Mouse (Mus musculus): ENCODE measurements around the gene Ccdc194. TPM values are rescaled to one million over a fixed set of nuclear protein-coding genes. Genes with fewer than 3 reads are reported as not detected.
A peak's percentile ranks its signal among the peaks of the same experiment; 100 is the strongest.

Gene Ccdc194
- 0.30 and 0.48 TPM in 2 replicates for polyA plus RNA-seq (2015; fragmentation: Nextera tagmentation; extraction: Ambion mirVana)

DNA sequence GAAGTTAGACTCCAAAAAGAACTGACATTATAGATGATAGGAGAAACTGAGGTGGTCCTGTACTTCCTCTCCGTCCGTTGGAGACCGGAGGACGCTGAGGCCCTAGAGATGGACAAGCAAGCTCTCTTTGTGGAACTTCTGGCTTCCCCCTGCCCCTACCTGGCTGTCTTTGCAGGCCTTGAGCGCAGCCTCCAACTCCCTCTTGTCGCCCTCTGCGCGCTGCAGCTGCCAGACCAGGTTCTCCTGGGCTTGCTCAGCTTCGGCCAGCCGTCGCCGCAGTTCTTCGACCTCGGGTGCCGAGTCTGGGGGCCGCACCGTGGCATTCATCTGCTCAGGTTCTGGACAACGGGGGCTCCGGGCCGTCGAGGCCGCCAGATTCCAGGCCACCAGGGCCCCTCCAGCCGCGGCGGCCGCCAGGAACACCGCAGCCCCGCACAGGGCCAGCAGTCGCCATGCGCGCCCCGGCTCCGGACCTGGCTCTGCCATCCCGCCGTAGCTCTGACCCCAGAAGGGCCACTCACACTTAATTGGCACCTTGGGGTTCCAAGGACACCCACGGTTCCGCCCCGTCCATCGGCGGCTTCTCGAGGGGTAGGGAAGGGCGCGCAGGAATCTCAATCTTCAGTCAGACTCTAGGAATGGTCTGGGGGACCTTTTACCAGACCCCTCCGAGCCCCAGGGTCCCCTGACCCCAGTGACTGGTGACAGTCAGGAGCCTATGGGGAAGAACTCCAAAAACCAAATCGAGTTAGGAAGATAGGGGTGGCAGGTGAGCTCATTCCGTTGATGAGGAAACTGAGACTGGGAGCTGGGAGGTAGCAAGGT, at the start of gene Ccdc194:
Ccdc194 (minus strand) TSS at position 486 of the 825 bp plus-strand sequence.
- H3K36me3 ChIP-seq, result no peaks in the 10 kb centered on the region
- peak within 1 kb of the TSS; percentile 25 for H3K4me3 ChIP-seq
- no peaks in the 10 kb centered on the region for H3K9me3 ChIP-seq (replicated peaks)
- 20% methylated on average over 46 of the region's 46 CpGs for WGBS
- ATAC-seq (replicated peaks; ENCODE audit: insufficient number of reproducible peaks, insufficient read depth, low FRiP score, low read depth), result no peak
- H3K4me1 ChIP-seq (replicated peaks), result peaks cover 39% of the 10 kb centered on the region
- H3K27ac ChIP-seq, result peak within 1 kb of the TSS; percentile 78
- H3K4me2 ChIP-seq, result peak within 1 kb of the TSS; percentile 56
- H3K9ac ChIP-seq, result peak within 1 kb of the TSS; percentile 29
- peaks cover 12% of the 10 kb centered on the region for H3K27me3 ChIP-seq

DNA sequence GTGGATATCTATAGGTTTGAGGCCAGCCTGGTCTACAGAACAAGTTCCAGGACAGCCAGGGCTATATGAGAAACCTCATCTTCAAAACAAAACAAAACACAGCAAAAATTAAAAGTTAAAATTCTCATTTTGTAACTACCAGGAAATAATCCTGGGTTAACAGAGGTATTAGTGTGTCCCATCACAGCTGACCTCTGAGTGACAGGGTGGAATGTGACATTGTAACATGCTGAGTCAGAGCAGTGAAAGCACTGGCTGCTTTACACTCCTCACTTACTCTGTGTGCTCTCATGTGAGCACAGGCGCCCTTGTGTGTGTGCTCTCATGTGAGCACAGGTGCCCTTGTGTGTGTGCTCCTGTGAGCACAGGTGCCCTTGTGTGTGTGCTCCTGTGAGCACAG, 49.5 kb upstream of the Ccdc194 start:
- H3K27me3 ChIP-seq, result 0 out of 2 replicates have a peak, but pooled peaks cover 2% of the 10 kb centered on the region
- H3K9ac ChIP-seq, result no peak overlapping the region
- 38% methylated on average over 1 of the region's 1 CpGs for WGBS
- H3K4me2 ChIP-seq, result no peak overlapping the region
- no peak overlapping the region for H3K4me3 ChIP-seq
- no peak overlapping the region for H3K27ac ChIP-seq
- H3K4me1 ChIP-seq (replicated peaks), result peaks cover 26% of the 10 kb centered on the region
- no peaks in the 10 kb centered on the region for H3K9me3 ChIP-seq (replicated peaks)
- no peak for ATAC-seq (replicated peaks; ENCODE audit: insufficient number of reproducible peaks, insufficient read depth, low FRiP score, low read depth)
- H3K36me3 ChIP-seq, result no peaks in the 10 kb centered on the region

DNA sequence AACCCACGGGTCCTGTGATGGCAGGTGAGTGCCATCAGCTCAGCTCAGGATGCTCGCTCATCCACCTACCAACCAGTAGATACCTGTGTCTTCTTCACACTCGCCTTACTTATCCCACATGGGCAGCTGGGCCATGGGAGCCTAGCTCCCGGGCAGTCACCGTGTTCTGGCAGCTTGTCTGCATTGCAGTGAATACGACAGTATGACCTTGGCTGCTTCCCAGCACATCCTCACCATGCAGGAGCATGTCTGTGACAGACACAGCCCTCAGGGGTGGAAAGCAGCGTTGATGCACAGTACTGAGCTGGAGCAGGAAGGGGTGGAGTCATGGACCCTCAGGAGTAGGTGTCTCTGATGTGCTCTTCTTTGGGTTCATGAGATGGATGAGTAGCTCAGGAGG, 48.9 kb upstream of the Ccdc194 start:
- 63% methylated on average over 7 of the region's 7 CpGs for WGBS
- Histone ChIP-seq H3K9me3 (replicated peaks) (no peaks in the 10 kb centered on the region), H3K27ac (no peak overlapping the region), H3K4me1 (replicated peaks) (peaks cover 32% of the 10 kb centered on the region), H3K4me3 (no peak overlapping the region), H3K4me2 (no peak overlapping the region), H3K9ac (no peak overlapping the region), H3K36me3 (no peaks in the 10 kb centered on the region), H3K27me3 (0 out of 2 replicates have a peak, but pooled peaks cover 2% of the 10 kb centered on the region)
- no peak for ATAC-seq (replicated peaks; ENCODE audit: insufficient number of reproducible peaks, insufficient read depth, low FRiP score, low read depth)

DNA sequence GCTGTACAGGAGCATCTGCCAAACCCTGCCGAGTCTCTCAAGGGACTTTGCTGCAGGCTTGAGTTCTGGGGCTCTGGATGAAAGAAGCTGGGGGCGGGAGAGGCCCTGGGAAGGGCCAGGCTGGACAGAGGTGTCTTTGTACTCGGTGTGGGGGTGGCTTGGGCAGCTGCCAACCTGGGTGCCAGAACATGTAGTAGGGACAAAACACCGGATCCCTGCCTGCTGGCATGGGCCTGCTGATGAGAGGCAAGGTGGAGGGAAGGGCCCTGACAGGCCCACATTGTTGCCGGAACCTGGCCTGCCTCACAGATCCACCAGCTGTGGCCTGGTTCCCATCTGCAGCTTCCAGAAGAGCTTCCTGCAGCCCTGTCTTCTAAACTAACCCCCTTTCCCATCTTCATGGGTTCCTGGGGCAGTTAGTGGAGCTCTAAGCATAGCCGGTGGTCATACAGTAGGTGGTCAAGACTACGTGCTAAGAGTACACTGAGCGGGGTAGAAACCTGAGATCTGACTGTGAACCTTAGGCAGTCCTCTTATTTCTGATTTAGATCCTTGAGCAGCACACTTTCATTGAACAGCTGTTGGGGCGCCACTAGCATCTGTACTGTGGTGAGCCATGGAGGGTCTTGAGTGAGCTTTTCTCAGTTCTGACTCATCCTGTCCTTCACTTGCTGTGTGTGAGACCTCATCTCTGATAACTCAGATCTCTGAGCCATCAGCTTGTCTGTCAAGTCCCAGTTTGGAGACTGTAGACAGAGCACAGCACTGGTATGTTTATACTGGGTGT, 47.5 kb upstream of the Ccdc194 start:
- Histone ChIP-seq H3K9ac (no peak overlapping the region), H3K4me2 (no peak overlapping the region)

DNA sequence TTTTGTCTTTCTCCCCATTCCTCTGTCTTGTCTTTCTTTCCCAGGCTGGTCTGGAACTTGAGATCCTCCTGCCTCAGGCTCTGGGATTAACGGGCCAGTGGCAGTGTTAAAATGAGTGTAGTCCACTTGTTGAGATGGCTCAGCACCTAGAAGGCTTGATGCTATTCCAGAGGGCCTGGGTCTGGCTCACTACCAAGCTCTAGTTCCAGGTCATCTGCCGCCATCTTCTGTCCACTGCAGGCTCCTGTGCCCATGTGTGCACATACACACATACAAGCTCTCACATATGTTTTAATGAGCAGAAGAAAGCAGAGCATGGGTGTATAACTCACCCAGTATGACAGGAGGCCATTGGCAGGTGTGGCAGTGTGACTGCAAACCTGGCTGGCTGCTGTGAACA, 46.6 kb upstream of the Ccdc194 start:
- Histone ChIP-seq H3K4me3 (no peak overlapping the region), H3K9me3 (replicated peaks) (no peaks in the 10 kb centered on the region), H3K4me1 (replicated peaks) (peaks cover 44% of the 10 kb centered on the region), H3K36me3 (no peaks in the 10 kb centered on the region), H3K4me2 (no peak overlapping the region; the same call in 1 of the 2 replicates), H3K27ac (no peak overlapping the region), H3K27me3 (0 out of 2 replicates have a peak, but pooled peaks cover 2% of the 10 kb centered on the region), H3K9ac (no peak overlapping the region)
- 84% methylated on average over 2 of the region's 2 CpGs for WGBS
- no peak for ATAC-seq (replicated peaks; ENCODE audit: insufficient number of reproducible peaks, insufficient read depth, low FRiP score, low read depth)

More for the DNA sequence above, 47.5 kb upstream of the Ccdc194 start:
- H3K36me3 ChIP-seq, result no peaks in the 10 kb centered on the region
- H3K27ac ChIP-seq, result peak overlapping the region; percentile 11; the same call in 1 of the 2 replicates
- 54% methylated on average over 9 of the region's 9 CpGs for WGBS
- ATAC-seq (replicated peaks; ENCODE audit: insufficient number of reproducible peaks, insufficient read depth, low FRiP score, low read depth), result no peak
- peaks cover 44% of the 10 kb centered on the region for H3K4me1 ChIP-seq (replicated peaks)
- no peaks in the 10 kb centered on the region for H3K9me3 ChIP-seq (replicated peaks)
- 0 out of 2 replicates have a peak, but pooled peaks cover 2% of the 10 kb centered on the region for H3K27me3 ChIP-seq
- no peak overlapping the region for H3K4me3 ChIP-seq

DNA sequence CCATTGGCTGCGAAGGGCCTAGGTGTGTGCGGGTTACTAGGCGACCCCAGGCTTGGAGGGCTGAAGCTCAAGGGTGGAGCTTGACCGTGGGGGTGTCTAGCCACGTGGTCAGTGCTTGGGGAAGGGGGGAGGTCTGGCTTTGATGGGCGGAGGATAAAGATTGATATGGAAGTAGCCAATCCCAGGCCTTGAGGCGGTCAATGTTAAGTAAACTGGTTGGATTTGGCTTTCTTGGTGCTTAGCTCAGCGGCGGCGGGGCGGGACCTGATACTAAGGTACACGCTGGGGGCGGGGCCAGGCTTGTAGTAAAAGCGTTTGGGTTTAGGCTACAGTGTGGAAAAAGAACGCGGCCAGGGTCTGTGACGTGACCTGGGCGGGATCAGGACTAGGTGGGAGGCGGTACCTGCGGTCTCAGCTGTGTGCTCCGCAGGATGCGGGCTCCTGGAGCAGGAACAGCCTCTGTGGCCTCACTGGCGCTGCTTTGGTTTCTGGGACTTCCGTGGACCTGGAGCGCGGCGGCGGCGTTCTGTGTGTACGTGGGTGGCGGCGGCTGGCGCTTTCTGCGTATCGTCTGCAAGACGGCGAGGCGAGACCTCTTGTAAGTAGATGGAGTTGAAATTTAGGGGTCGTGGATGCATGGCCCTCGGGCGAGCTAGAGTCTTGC, 44.9 kb upstream of the Ccdc194 start:
- 0 out of 2 replicates have a peak, but pooled peaks cover 2% of the 10 kb centered on the region for H3K27me3 ChIP-seq
- peak overlapping the region; percentile 78 for H3K27ac ChIP-seq
- ATAC-seq (replicated peaks; ENCODE audit: insufficient number of reproducible peaks, insufficient read depth, low FRiP score, low read depth), result peak; percentile 78
- peaks cover 44% of the 10 kb centered on the region for H3K4me1 ChIP-seq (replicated peaks)
- peak overlapping the region; percentile 66 for H3K9ac ChIP-seq
- H3K36me3 ChIP-seq, result no peaks in the 10 kb centered on the region
- H3K9me3 ChIP-seq (replicated peaks), result no peaks in the 10 kb centered on the region
- WGBS, result 1% methylated on average over 41 of the region's 41 CpGs
- H3K4me3 ChIP-seq, result peak overlapping the region; percentile 70
- H3K4me2 ChIP-seq, result peak overlapping the region; percentile 95

DNA sequence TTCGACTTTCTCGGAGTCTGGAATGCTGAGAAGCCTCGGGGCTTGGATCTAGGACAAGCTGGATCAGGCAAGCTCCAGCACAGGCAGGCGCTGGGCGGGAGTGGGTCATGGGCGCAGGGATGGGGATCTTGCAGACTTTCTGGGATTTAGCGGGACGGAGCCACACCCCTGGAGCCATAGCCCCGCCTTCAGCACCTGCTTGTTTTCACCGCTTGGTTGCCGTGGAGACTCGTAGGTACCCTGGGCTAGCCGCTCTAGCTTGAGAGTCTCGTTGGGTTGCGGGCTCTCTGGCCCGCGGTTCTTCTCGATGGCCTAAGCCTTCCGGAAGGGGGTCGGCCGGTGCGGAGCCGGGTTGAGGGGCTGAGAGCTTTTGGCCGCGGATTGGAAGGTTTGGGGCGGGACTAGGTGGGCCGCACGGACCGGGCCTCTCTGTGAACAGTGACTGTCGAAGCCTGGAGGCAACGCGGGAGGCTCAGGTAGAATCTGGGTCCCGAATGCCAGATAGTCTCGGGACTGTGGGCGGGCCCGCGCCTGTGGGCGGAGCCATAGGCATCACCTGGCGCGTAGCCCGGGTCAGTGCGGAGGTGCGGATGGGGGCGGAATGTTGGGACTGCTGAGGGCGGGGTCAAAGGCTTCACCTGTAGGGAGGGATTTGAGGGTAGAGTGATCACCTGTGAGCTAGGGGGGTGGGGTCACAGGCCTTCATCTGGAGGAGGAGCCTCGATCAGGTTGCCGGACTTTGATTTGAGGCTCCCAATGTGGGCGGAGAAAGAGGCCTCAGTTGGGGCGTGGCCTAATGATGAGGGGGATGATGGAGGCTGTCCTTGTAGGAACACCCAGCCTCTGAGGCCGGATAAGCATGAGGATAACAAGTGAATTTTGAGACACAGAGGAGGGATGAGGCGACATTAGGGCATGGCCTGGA, 44.1 kb upstream of the Ccdc194 start:
- H3K27me3 ChIP-seq, result 0 out of 2 replicates have a peak, but pooled peaks cover 2% of the 10 kb centered on the region
- H3K4me3 ChIP-seq, result peak overlapping the region; percentile 70

DNA sequence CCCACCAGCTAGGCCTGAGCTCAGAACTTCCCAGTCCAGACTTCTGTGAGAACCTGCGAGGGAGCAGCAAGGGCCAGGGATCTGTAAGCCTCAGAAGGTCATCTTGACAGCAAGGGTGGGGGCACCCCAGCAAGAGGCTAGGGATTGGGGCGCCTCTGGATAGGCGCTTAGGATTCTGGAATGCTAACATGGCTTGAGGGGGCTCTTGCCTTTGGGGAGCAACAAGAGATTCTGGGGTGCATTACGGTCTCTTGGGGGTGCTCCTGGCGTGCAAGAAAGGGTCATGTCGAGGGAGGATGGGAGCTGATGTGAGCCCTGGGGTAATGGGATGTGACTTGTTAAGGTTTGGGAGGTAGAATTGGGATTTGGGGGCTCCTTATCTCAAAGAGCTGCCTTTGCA, 43.4 kb upstream of the Ccdc194 start:
- Histone ChIP-seq H3K4me3 (peak overlapping the region; percentile 70), H3K36me3 (no peaks in the 10 kb centered on the region), H3K9ac (peak overlapping the region; percentile 60), H3K27ac (peak overlapping the region; percentile 78), H3K9me3 (replicated peaks) (no peaks in the 10 kb centered on the region), H3K27me3 (0 out of 2 replicates have a peak, but pooled peaks cover 2% of the 10 kb centered on the region), H3K4me1 (replicated peaks) (peaks cover 39% of the 10 kb centered on the region), H3K4me2 (peak overlapping the region; percentile 95)
- 0 out of 2 replicates have a peak, but pooled peaks have one; percentile 1 for ATAC-seq (replicated peaks; ENCODE audit: insufficient number of reproducible peaks, insufficient read depth, low FRiP score, low read depth)
- 33% methylated on average over 6 of the region's 6 CpGs for WGBS

More for the DNA sequence above, 44.1 kb upstream of the Ccdc194 start:
- Histone ChIP-seq H3K4me2 (peak overlapping the region; percentile 95), H3K27ac (peak overlapping the region; percentile 78), H3K9me3 (replicated peaks) (no peaks in the 10 kb centered on the region), H3K36me3 (no peaks in the 10 kb centered on the region), H3K9ac (peak overlapping the region; percentile 60), H3K4me1 (replicated peaks) (peaks cover 44% of the 10 kb centered on the region)
- peak; percentile 74 for ATAC-seq (replicated peaks; ENCODE audit: insufficient number of reproducible peaks, insufficient read depth, low FRiP score, low read depth)
- WGBS, result under 1% methylated on average over 51 of the region's 51 CpGs

DNA sequence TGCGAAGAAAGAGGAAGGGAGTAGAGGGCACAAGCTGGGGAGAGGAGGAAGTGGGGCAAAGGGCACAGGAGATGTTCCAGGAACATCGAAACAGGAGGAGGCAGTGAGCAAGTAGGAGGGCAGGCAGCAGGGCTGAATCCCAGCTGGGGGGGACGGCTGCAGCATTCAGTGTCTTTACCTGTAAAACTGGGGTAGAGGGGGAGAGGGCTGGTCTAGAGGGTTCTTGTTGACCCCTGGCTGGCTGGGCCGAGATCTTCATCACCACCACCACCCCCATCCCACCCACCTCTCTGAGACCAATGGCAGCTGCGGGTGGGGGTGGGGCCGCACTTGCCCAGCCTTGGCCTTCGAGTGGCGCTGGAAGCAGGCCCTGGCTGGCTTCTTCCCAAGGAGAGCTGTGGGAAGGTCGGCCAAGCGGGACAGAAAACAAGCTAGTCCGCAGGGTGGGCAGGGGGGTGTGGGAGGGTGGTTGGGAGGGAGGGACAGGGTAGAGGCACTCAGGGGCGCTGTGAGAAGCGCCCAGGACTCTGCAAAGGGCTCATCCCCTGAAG, 43.0 kb upstream of the Ccdc194 start, which contains the start of gene Slc27a1:
Slc27a1 (plus strand) TSS at position 496 of the 551 bp plus-strand sequence.
- ATAC-seq (replicated peaks; ENCODE audit: insufficient number of reproducible peaks, insufficient read depth, low FRiP score, low read depth), result peak; percentile 8; the same call in 1 of the 2 replicates
- Histone ChIP-seq H3K27ac (peak within 1 kb of the TSS; percentile 78), H3K9ac (peak within 1 kb of the TSS; percentile 60), H3K4me1 (replicated peaks) (peaks cover 39% of the 10 kb centered on the region), H3K9me3 (replicated peaks) (no peaks in the 10 kb centered on the region), H3K27me3 (0 out of 2 replicates have a peak, but pooled peaks cover 5% of the 10 kb centered on the region), H3K4me2 (peak within 1 kb of the TSS; percentile 95), H3K4me3 (peak within 1 kb of the TSS; percentile 70), H3K36me3 (no peaks in the 10 kb centered on the region)
- 17% methylated on average over 13 of the region's 13 CpGs for WGBS

DNA sequence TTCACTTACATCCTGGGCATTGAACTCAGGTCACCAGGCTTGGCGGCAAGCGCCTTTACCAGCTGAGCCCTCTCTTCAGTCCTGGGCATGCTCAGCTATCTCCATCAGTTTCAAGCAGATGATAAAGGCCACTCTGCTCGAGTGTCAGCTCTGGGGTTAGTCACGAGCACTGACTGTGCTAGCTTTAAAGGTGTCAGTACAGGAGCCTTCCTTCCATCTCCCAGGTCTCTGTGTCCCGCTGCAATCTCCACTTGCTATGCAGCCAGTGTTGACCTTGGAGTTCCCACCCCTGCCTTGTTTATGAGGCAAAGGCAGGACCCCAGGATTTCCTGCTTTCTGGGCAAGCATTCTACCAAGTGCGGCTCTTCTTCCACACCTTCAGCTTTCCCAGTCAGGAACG, 42.1 kb upstream of the Ccdc194 start:
- Histone ChIP-seq H3K4me3 (no peak overlapping the region), H3K9me3 (replicated peaks) (no peaks in the 10 kb centered on the region), H3K4me1 (replicated peaks) (peaks cover 38% of the 10 kb centered on the region), H3K27me3 (peaks cover 6% of the 10 kb centered on the region), H3K4me2 (no peak overlapping the region), H3K36me3 (no peaks in the 10 kb centered on the region), H3K27ac (no peak overlapping the region), H3K9ac (no peak overlapping the region)
- ATAC-seq (replicated peaks; ENCODE audit: insufficient number of reproducible peaks, insufficient read depth, low FRiP score, low read depth), result no peak
- WGBS, result 60% methylated on average over 7 of the region's 7 CpGs
